Mouse (Mus musculus): ENCODE data around the gene Ssxb6.
"Not testable (repeated sequence)": the region's sequence is repeated elsewhere in the genome, so short reads cannot be mapped to it uniquely, and the experiment has no call there.

Ssxb6 gene

DNA sequence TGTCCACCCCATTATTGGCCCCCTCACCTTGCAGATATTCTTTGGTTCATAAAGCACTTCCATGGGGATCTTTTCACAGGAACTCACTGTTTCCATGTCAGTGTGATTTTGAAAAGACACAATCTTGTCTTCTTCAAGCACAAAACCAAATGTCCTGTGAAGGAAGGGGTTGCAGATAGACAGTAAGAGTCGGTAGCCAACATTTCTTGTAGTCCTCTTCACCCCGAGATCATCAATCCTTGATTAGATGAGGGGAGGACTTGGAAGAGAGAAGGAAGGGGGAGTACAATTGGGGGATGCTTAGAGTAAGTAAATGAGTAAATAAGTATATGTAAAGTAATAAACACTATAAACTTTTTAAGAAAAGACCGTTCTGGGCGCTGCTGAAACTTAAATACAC, at the start of gene Ssxb6:
Gene Ssxb6 (minus strand): TSS at position 101 of the 400 bp plus-strand sequence.
- DNase-seq = not testable (repeated sequence)

DNA sequence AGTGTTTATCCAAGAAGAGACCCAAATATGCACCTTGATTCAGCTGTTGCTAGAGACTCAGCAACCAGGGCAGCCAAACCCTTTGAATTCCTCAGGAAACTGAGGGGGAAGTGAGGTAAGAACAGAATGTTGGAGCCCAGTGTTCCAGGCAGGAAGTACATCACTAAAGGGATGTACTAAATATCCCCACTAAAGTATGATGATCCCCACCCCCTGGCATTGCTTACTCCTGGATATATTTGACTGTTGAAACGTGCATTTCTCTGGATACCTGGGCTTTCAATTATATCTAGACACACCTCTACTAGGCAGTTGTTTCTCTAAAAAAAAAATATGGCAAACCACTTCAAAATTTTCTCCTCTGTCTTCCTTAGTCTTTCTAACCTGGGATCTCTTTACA, 43.7 kb upstream of the Ssxb6 start, which contains the start of gene Ssxb3:
Gene Ssxb3 (minus strand): TSS at position 101 of the 400 bp plus-strand sequence.
- DNase-seq = not testable (repeated sequence)

DNA sequence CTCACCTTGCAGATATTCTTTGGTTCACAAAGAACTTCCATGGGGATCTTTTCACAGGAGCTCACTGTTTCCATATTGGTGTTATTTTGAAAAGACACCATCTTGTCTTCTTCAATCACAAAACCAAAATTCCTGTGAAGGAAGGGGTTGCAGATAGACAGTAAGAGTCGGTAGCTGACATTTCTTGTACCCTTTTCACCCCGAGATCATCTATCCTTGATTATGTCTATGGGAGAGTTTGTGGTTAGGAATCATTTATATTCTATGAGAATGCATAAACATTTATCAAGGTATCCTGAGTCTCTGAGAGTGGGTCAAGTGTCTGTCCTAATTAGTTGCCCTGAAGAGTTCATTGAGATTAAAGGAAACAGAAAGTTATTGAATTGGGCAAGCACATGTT, 23.2 kb downstream of the Ssxb6 start, which contains the start of gene Gm14459:
Gene Gm14459 (minus strand): TSS at position 101 of the 400 bp plus-strand sequence.
- no peak for DNase-seq
